Mouse (Mus musculus) mammary gland, adult 2 months (tissue): ENCODE data around the gene Mrpl23. TPM values are rescaled to one million over a fixed set of nuclear protein-coding genes. Genes with fewer than 3 reads are reported as not detected.

Experiments
- polyA plus RNA-seq: library from polyadenylated mRNA; depleted of rRNA; stranded (reverse); fragments of >200 nt; gene quantifications from 2 replicates; pipeline ENCODE4 v1.2.3, GENCODE M21; 2012; ENCODE audit warnings: low replicate concordance; rRNA removed

Gene Mrpl23
- polyA plus RNA-seq: 13.1 and 21.3 TPM in 2 replicates

GRCm38 (mm10) chr7:142532671-142533058, at the start of gene Mrpl23:
Gene Mrpl23, plus strand, starts transcription at chr7:142532686.

DNA sequence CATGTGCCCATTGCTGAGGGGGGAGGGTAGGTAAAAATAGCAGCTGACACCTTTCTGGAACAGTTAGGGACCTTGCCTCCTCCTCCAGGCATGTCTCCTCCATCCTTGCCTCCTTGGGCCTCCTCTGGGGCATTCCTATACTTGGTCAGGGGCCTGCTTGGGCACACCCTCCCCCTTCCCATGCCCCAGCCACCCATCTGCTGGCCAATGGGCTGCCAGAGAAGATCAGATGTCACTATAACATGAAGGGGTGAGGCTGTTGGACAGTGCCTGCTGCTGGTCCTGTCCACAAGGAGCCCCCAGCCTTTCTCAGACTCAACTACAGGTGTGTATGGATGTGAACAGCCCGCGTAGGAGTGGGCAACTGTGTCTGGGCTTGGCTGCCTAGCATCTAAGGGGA, 33.9 kb upstream of the Mrpl23 start, which contains the start of gene Tnnt3:
Gene Tnnt3, plus strand, starts transcription at position 262 of the 400 bp plus-strand sequence.

Other genes starting within 250 kb of the Mrpl23 start
- gene Krtap5-1, start 235.6 kb upstream of the Mrpl23 start, polyA plus RNA-seq: not detected in 2 replicates
- gene Krtap5-4, start 229.1 kb upstream of the Mrpl23 start, polyA plus RNA-seq: not detected in 2 replicates
- 13.7 and 26.3 TPM in 2 replicates for gene Ifitm10, start 158.9 kb upstream of the Mrpl23 start, polyA plus RNA-seq
- 0.76 TPM in 1 of 2 replicates, not detected in the other for gene Gm49369, start 150.0 kb upstream of the Mrpl23 start, polyA plus RNA-seq
- gene Ctsd, start 144.6 kb upstream of the Mrpl23 start, polyA plus RNA-seq: 1,489 and 1,921 TPM in 2 replicates
- 2.3 and 4.5 TPM in 2 replicates for gene Syt8, start 97.8 kb upstream of the Mrpl23 start, polyA plus RNA-seq
- gene Tnni2, start 90.9 kb upstream of the Mrpl23 start, polyA plus RNA-seq: 1.6 and 1,647 TPM in 2 replicates
- gene Lsp1, start 71.9 kb upstream of the Mrpl23 start, polyA plus RNA-seq: 322 and 346 TPM in 2 replicates
- gene Tnnt3, start 33.9 kb upstream of the Mrpl23 start, polyA plus RNA-seq: 1.1 and 647 TPM in 2 replicates
- gene Igf2, start 134.1 kb downstream of the Mrpl23 start, polyA plus RNA-seq: 20.8 and 29.4 TPM in 2 replicates
- not detected in 2 replicates for gene Gm49394, start 137.3 kb downstream of the Mrpl23 start, polyA plus RNA-seq
- 0.76 TPM in 1 of 2 replicates, not detected in the other for gene Ins2, start 210.7 kb downstream of the Mrpl23 start, polyA plus RNA-seq